Mouse (Mus musculus) neutrophil, adult 5-6 weeks (primary cell): ENCODE data around the gene Kctd17. TPM values are rescaled to one million over a fixed set of nuclear protein-coding genes. Genes with fewer than 3 reads are reported as not detected.

Experiments
- ATAC-seq: fragments of 151-379, 151-347 bp; 2 replicates; pipeline ENCODE4 v1.8.0; 2017; ENCODE audit warnings: mild to moderate bottlenecking, moderate TSS enrichment; ENCODE audit not compliant: insufficient number of reproducible peaks, poor library complexity, low FRiP score, severe bottlenecking; ENCODE audit errors: extremely low read depth
- total RNA-seq: library from RNA; stranded (forward); fragments of 200-1000 nt; gene quantifications from 2 replicates; pipeline ENCODE4 v1.2.3, GENCODE M21; 2017

Kctd17 gene
- total RNA-seq: not detected in 2 replicates

GRCm38 (mm10) chr15:78428391-78429138 is at the start of gene Kctd17:
TSS of gene Kctd17 (plus strand) at chr15:78428564.
- ATAC-seq: no peak

DNA sequence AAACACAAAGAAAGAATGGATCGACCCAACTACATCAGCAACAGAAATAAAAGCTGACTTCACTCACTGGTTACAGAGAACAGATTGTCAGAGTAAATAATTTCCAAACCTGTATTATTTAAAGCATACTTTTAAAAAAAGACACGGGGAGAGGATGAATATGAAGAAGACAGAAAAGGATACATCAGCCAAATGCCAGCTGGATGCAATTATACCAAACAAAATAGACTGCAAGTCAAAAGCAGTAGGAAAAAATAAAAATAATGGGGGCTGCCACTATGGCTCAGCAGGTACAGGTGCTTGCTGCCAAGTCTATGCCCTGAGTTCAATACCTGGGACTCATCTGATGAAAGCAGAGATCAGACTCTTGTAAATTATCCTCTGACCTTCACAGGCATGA is 48.2 kb upstream of the Kctd17 start:
- no peak for ATAC-seq

DNA sequence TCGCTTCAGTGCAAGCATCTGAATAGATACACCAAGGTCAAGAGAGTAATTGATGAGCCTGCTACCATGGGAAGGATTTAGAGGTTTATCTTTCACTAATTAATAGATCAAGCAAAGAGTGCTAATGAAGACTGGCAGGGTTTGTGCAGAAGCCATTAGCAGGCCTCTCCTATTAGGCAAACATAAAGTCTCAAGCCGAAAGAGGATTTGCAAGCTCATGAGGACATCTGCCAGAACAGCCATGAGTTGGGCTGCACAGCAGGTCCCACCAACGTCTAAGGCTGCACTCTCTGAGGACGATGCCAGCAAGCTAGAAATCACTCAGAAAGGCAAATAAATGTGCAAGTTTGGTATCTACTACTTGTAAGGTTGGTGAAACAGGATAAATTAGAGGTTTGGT is 47.6 kb upstream of the Kctd17 start:
- ATAC-seq: no peak

GRCm38 (mm10) chr15:78382115-78382514 is 46.2 kb upstream of the Kctd17 start:
- ATAC-seq: no peak

- no peak; the same call in 1 of the 2 replicates for ATAC-seq
Observed at GRCm38 (mm10) chr15:78383450-78384219, 44.7 kb upstream of the Kctd17 start.

- no peak for ATAC-seq
Observed at GRCm38 (mm10) chr15:78384220-78385116, 43.9 kb upstream of the Kctd17 start.

DNA sequence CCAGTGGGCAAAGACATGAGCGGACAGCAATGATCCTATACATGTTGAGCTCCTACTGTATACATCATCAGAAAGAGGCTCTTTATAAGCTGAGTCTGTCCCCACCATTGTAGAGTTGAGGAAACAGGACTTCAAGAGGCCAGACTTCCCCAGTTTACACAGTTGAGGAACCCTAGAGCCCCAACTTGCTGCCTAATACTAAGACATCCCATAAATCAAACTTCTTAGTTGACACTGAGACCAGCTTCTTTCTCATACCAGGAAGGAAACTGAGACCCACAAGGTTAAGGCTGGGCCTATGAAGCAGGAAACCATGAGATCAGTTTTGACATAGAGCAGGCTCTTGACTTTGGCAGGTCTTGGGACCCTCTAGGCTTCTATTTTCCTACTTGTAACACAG is 42.8 kb upstream of the Kctd17 start:
- ATAC-seq: no peak

GRCm38 (mm10) chr15:78390855-78391254 is 37.5 kb upstream of the Kctd17 start:
- peak; percentile 39 for ATAC-seq

DNA sequence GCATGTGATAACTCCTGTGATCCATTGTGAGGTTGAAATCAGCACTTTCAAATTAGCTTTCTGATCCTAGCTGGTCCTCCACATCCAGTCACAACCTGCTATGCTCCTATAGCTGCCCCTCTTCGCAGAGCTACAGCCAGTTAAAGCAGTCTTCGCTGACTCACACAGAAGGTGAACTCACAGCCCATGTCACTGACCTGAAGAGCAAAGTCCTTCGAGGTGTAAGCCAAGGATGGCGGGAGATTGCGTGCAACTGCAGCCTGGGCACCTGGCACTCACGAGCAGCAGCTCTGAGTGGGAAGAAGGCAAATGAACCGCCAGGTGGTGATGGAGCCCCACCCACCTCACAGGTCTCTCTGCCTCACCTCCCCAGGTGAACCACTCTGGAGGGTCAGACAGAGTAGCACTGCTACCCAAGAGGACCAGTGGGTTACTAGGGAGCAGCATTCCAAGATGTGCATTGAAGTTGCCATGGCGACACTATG is 32.8 kb upstream of the Kctd17 start, which contains the start of gene Tex33:
Gene Tex33, minus strand, starts transcription at position 435 of the 485 bp plus-strand sequence.
- ATAC-seq: no peak

DNA sequence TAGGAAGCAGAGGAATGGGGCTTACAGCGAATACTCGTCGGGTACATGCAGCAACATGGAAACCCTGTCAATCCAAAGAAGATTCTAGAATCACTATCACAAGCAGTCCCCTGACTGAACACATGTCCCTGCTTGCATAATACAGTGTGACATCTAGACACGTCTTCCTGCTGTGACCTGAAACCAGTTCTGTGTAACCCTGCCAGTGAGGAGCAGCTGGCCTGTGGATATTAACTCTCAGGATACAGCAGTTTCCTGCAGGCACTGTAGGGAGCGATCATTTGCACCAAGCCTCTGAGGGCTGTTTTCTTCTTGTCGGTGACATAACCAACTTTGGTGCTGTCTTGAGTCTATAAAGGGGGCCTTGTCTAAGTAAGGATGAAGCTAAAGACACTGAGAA is 27.0 kb upstream of the Kctd17 start:
- no peak for ATAC-seq

DNA sequence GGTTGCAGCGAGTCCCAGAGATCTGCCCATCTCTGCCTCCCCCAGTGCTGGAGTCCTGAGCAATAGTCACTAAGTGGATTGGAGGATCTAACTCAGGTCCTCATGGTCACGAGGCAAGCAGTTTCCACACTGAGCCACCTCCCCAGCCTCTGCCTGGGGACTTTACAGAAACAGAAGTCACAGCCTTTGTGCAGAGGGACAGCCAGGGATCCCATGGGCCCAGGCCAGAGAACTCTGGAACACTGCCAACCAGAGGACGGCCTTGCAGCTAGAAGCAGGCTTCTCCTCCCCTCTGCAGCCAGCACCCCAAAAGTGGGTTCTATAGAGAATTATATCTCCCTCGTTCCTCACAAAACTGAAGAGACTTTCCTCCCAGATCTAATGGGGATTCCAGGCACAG is 26.4 kb upstream of the Kctd17 start:
- ATAC-seq: no peak

- ATAC-seq: no peak
Observed at GRCm38 (mm10) chr15:78402423-78402822, 25.9 kb upstream of the Kctd17 start.

GRCm38 (mm10) chr15:78403301-78403741 is 25.0 kb upstream of the Kctd17 start:
- no peak for ATAC-seq

DNA sequence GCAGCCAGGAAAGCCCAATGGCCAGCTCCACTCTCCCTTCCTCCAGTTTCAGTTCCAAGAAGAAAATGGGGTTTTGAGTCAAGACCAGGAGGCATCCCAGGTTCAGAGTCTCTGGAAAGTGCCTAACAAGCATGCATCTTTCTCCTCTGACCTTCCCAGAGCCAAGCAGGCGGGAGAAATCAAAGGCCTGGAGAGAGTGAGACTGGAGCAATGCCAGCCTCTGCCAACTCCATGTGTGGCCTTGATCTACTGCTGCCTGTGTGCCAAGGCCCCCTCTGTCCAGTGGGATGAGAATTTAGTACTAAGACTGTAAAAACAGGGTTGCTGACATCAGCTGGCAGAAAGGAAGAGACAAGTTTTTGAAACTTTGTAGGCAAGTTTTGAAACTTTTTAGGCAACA is 24.5 kb upstream of the Kctd17 start:
- no peak for ATAC-seq

- no peak for ATAC-seq
Observed at GRCm38 (mm10) chr15:78405098-78405497, 23.3 kb upstream of the Kctd17 start.

- ATAC-seq: no peak
Observed at GRCm38 (mm10) chr15:78405517-78406211, 22.7 kb upstream of the Kctd17 start, which contains the start of gene Tst. TSS of gene Tst (minus strand) at chr15:78405907.

DNA sequence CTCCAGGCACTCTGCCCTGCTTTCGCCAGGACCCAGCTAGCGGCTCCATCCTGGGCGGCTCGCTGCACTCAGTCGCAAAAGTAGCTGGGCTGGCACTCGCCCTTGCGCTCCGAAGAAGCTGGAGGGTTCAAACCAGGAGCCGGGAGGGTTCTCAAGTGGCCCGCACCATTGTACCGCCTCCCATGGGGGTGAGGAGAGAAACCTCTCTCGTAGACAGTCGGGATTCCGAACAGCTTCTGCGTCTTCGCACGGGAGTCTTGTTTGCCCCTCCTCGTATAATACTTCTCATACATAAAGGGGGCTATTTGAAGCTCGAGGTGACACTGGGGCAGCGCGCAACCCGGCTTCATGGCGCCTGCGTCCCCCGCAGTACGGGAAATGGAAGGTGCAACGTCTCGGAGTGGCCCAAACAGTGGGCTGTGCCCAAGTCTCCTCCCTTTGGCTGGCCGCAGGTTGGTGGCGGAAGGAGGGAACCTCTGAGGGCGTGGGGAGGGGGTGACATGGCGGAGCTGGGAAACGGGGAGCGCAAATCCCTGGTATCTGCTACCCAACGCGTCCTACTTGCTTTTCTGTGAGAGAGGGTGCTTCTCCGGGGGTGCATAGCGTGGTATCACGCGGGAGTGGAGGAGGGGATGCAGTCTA is 21.9 kb upstream of the Kctd17 start, which contains the start of gene Mpst:
Gene Mpst, plus strand, starts transcription at position 124 of the 642 bp plus-strand sequence.
- ATAC-seq: peak; percentile 86

DNA sequence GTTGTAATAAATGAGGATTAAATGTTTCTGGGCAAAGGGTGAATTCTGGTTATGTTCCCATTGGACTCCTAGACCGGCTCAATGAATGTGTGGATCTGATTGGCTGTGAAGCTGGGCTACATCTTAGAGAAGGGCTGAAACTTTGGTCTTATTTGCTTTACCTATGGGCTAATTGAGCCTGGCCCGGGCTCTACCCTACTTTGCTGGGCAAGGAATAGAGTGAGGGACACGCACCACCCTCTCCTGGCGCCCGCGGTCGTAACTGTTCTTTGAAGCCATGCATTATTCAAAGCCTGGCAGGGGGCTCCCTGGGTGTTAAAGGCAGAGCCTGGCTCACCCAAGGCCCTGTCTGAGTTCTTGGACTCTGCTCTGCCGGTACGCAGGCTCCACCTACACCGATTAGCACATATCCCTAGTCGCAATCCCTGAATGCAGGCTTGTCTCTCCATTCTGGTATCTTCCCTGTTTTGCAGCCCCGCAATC is 18.8 kb upstream of the Kctd17 start:
- ATAC-seq: no peak
